Mouse (Mus musculus) heart, postnatal 36 days (tissue): ENCODE results near the gene Narf. TPM values are rescaled to one million over a fixed set of nuclear protein-coding genes. Genes with fewer than 3 reads are reported as not detected.

Experiments
- DNase-seq, 2 experiments: peaks; one replicate each; pipeline ENCODE4 v3.0.0; 2021 to 2022
- intact Hi-C: fragments of 180-260 bp; cut with DNase I; formaldehyde crosslinking; loops from one replicate; pipeline ENCODE4 v1.15.1; 2025
- total RNA-seq, 2 experiments: library from RNA; stranded (reverse); gene quantifications; 2 replicates each; pipeline ENCODE4 v1.2.3; 2021

Narf gene
- total RNA-seq, 2 experiments from 2014 or later, result 97.1 to 105 TPM

GRCm38 (mm10) chr11:121232706-121233105 lies 4.3 kb upstream of the Narf start:
- DNase-seq, result no peak
- intact Hi-C loops, result loop anchor here (10.0 kb wide), 1 partner anchor 472 kb away; the partner anchor contains the start of gene Metrnl

GRCm38 (mm10) chr11:121235475-121236238 lies 1.4 kb upstream of the Narf start:
- peak in 1 of 2 experiments; percentile 20 for DNase-seq
- intact Hi-C loops, result loop anchor here (2.0 to 10.0 kb wide), 3 partner anchors 23 to 469 kb away; partner anchors contain the start of genes Foxk2, Metrnl and Wdr45b

- intact Hi-C loops, result loop anchor here (2.0 to 10.0 kb wide), 3 partner anchors 21 to 467 kb away; partner anchors contain the start of genes Foxk2, Metrnl and Wdr45b
- no peak for DNase-seq
Measured at GRCm38 (mm10) chr11:121237345-121238128, 484 bp downstream of the Narf start.

GRCm38 (mm10) chr11:121239669-121240068 lies 2.6 kb downstream of the Narf start:
- DNase-seq, result no peak
- intact Hi-C loops, result loop anchor here (5.0 to 10.0 kb wide), 2 partner anchors 113 to 465 kb away; partner anchors contain the start of genes Metrnl and Wdr45b

GRCm38 (mm10) chr11:121250196-121250595 lies 13.1 kb downstream of the Narf start:
- intact Hi-C loops, result no loop called here
- no peak for DNase-seq

GRCm38 (mm10) chr11:121259160-121260100 lies 22.4 kb downstream of the Narf start, which contains the start of gene Foxk2:
Gene Foxk2 (plus strand): TSS chr11:121259990.
- intact Hi-C loops, result loop anchor here (2.0 kb wide), 2 partner anchors 23 to 95 kb away; partner anchors contain the start of genes Narf and Wdr45b
- peak; percentile 89 to 93 for DNase-seq

- DNase-seq, result peak in 1 of 2 experiments; percentile 36
- intact Hi-C loops, result no loop called here
Measured at GRCm38 (mm10) chr11:121260211-121260906, 23.3 kb downstream of the Narf start.

- no peak for DNase-seq
Measured at GRCm38 (mm10) chr11:121261074-121261473, 24.0 kb downstream of the Narf start.

GRCm38 (mm10) chr11:121277516-121277915 lies 40.5 kb downstream of the Narf start:
- DNase-seq, result no peak
- intact Hi-C loops, result loop anchor here (5.0 kb wide), 1 partner anchor 445 kb away; no protein-coding TSS in a partner anchor

More at GRCm38 (mm10) chr11:121261074-121261473, 24.0 kb downstream of the Narf start:
- intact Hi-C loops, result no loop called here

GRCm38 (mm10) chr11:121278011-121278410 lies 41.0 kb downstream of the Narf start:
- intact Hi-C loops, result loop anchor here (5.0 kb wide), 1 partner anchor 444 kb away; no protein-coding TSS in a partner anchor
- DNase-seq, result no peak

GRCm38 (mm10) chr11:121282911-121283310 lies 45.9 kb downstream of the Narf start:
- intact Hi-C loops, result no loop called here
- DNase-seq, result no peak

GRCm38 (mm10) chr11:121289859-121290258 lies 52.8 kb downstream of the Narf start:
- DNase-seq, result no peak
- intact Hi-C loops, result no loop called here

- intact Hi-C loops, result no loop called here
- no peak for DNase-seq
Measured at GRCm38 (mm10) chr11:121294771-121295170, 57.7 kb downstream of the Narf start.

GRCm38 (mm10) chr11:121298493-121298892 lies 61.4 kb downstream of the Narf start:
- intact Hi-C loops, result no loop called here
- DNase-seq, result no peak

GRCm38 (mm10) chr11:121300265-121300664 lies 63.2 kb downstream of the Narf start:
- intact Hi-C loops, result no loop called here
- DNase-seq, result no peak

GRCm38 (mm10) chr11:121305371-121305770 lies 68.3 kb downstream of the Narf start:
- intact Hi-C loops, result no loop called here
- DNase-seq, result no peak
